Mouse (Mus musculus) olfactory bulb, adult 2 months (tissue): ENCODE data around the gene Rprm.

Source experiments
- CTCF ChIP-seq: fragments of 200-500 bp; IDR thresholded peaks from 2 replicates; pipeline ENCODE4 v1.5.1; 2012; ENCODE audit warnings: low read depth, mild to moderate bottlenecking, low read length, moderate library complexity; ENCODE audit not compliant: insufficient read depth
- POLR2A ChIP-seq: fragments of 200-500 bp; IDR thresholded peaks from 2 replicates; pipeline ENCODE4 v1.6.1; 2012; ENCODE audit warnings: mild to moderate bottlenecking, low read depth, low read length, moderate library complexity; ENCODE audit not compliant: insufficient read depth

- TF ChIP-seq CTCF (no peak), POLR2A (no peak)
Observed at GRCm38 (mm10) chr2:54111294-54111693, 25.9 kb upstream of the Rprm start.
